Mouse (Mus musculus): ENCODE data around the gene Serinc3. TPM values are rescaled to one million over a fixed set of nuclear protein-coding genes. Genes with fewer than 3 reads are reported as not detected.

The Serinc3 gene
- polyA plus RNA-seq, 1 experiment from 2014 or later: 380 TPM

DNA sequence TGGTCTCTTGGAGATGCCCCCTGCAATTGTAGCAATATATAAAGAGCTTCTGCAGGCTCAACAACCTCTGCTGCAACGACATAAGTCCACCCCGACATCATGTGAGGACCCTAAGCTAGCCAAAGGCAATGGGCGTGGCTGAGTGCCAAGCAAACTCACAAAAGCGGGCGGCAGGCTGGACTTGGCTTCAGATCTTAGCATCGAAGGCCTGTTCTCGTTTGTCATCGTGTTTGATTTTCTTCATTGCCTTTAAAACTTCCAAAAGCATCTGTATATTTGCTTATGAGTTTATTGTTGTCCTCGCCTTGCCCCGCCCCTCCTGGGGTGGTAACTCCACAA lies 60.9 kb downstream of the Serinc3 start:
- H3K27ac ChIP-seq: no peak overlapping the region
- no peaks in the 10 kb centered on the region for H3K36me3 ChIP-seq (ENCODE audit: inconsistent target)
- WGBS (ENCODE audit: missing documents): 81% methylated on average over 10 of the region's 10 CpGs
- no peaks in the 10 kb centered on the region for H3K79me2 ChIP-seq (ENCODE audit: inconsistent target)
- no peak overlapping the region for H3K4me3 ChIP-seq (ENCODE audit: inconsistent target)

DNA sequence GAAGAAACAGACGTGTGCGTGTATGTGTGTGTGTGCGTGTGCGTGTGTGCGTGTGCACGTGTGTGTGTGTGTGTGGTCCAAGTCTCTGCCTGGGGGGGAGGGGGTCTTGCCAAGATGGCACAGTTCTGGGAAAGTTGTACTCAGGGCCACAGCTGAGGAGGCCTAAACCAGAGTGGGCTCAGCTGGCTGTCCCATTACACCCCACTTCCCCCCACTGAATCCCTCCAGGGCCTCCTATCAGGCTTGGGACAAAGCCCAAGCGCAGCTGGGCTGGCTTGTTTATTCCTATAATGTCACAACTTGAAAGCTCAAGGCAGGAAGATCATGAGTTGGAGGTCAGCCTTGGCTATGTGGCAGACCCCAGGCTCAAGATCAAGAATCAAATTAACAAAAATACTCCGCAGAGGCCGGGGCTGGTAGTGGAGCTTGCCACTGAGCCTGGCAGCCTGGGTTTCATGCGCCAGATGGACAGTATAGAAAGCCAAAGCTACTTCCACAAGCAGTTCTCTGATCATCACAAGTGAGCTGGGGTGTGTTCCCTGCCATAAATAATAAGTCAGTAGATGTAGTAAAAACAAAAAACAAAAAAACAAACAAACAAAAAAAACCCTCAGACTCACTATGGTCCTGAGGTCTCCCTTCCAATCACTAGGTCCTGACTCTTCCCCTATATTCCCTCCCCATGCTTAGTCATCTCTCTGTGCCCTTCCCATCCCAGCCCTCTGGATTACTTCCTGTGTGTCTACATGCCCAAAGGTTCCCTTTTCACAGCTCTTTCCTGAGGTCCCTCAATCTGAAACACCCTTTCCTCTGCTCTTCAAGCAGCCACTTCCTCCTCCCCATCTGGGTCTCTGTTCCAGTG lies 61.5 kb downstream of the Serinc3 start:
- Histone ChIP-seq H3K79me2 (ENCODE audit: inconsistent target) (no peaks in the 10 kb centered on the region), H3K27ac (no peak overlapping the region; the same call in 1 of the 2 replicates), H3K4me3 (ENCODE audit: inconsistent target) (no peak overlapping the region), H3K36me3 (ENCODE audit: inconsistent target) (no peaks in the 10 kb centered on the region)
- 97% methylated on average over 10 of the region's 10 CpGs for WGBS (ENCODE audit: missing documents)

DNA sequence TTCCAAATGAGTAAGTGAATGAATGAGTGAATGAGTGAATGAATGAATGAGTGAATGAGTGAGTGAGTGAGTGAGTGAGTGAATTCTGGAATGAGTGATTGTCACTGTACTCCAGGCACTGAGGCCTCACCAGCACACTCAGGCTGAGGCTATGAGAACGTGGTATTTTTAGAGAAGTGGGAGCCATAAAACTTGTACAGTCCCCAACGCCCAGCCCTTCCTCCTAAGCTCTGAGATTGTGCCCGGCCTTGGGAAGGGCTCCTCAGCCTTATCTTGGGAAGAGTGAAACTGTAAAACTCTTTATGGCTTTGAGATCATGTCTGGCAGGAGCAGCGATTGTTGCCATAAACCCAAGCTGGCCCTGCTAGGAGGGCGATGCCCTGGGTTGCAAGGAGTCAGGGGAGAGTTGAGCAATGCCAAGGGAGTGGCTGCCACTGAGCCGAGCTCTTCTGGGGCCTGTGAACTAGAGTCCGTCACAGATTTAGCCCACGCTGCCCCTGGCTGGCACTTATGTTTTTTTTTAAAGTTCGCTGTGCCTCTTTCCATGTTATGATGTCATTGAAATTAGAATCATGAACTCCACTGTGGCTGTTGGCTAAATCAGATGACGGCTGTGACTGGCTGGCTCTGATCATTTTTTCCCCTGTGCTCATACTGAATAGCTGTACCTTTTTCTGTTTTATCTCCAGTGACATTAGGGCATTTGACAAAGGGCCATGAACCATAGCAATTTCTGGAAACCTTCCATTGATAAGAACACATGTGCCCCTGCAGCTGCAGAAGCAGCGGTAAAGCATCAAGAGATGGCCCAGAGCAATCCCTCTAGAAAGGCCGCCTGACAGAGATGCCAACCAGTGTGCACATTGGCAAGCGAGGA lies 64.6 kb downstream of the Serinc3 start:
- H3K36me3 ChIP-seq (ENCODE audit: inconsistent target): no peaks in the 10 kb centered on the region
- H3K27ac ChIP-seq: peak overlapping the region; percentile 15; the same call in 1 of the 2 replicates
- WGBS (ENCODE audit: missing documents): 52% methylated on average over 12 of the region's 13 CpGs
- no peak overlapping the region for H3K4me3 ChIP-seq (ENCODE audit: inconsistent target)
- H3K79me2 ChIP-seq (ENCODE audit: inconsistent target): no peaks in the 10 kb centered on the region

DNA sequence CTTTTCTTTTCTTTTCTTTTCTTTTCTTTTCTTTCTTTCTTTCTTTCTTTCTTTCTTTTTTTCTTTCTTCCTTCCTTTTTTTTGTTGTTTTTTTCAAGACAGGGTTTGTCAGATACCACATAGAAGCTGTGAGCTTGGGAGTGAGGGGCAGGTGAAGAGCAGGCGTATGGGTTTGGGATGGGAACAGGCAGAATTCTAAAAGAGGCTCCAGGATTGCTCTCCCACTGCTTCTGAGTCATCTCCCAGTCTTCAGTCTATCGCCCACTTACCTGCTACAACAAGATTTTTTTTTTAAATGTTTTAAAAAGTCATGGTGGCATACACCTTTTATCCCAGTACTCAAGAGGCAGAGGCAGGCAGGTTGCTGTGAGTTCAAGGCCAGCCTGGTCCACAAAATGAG lies 66.9 kb downstream of the Serinc3 start:
- WGBS (ENCODE audit: missing documents): 94% methylated on average over 2 of the region's 2 CpGs
- H3K27ac ChIP-seq: no peak overlapping the region
- H3K79me2 ChIP-seq (ENCODE audit: inconsistent target): no peaks in the 10 kb centered on the region
- no peaks in the 10 kb centered on the region for H3K36me3 ChIP-seq (ENCODE audit: inconsistent target)
- H3K4me3 ChIP-seq (ENCODE audit: inconsistent target): no peak overlapping the region

DNA sequence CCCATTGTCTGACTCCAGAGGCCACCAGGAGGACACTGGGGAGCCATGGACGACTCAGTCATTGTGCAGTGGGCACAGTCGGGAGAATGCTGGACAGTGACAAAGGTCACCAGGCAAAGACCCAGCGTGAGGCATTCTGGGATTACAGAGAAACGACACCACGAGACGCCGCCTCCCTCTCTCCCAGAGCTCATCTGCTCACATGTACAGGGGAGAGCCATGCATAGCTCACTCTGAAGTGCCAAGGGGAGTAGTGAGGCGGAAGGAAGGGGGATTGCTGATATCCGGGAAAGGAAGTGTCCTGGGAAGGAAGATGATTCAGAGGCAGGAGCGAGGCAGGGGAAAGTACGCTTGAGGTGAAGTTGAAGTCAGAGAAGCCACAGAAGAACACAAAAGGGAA lies 69.7 kb downstream of the Serinc3 start:
- WGBS (ENCODE audit: missing documents): 28% methylated on average over 11 of the region's 11 CpGs
- Histone ChIP-seq H3K27ac (no peak overlapping the region), H3K4me3 (ENCODE audit: inconsistent target) (peak overlapping the region; percentile 5; the same call in 1 of the 2 replicates), H3K79me2 (ENCODE audit: inconsistent target) (no peaks in the 10 kb centered on the region), H3K36me3 (ENCODE audit: inconsistent target) (no peaks in the 10 kb centered on the region)

DNA sequence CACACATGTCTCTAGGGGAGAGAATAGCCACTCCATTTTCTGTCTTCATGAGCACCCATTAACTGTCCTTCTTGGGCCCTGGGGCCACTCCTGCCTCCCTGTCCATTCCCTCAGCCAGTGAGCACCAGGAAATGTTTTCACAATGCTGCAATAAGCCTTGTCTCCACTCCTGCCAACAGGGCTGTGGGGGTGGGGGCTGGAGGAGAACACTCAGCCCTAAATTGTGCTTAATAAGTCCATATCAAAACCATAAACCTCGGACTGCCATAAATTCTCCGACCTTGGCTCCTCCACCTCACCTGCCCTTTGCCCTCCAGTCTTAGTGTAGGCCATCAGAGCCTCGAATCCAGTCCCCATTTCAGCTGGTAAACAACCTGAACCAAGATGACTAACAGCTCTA lies 70.6 kb downstream of the Serinc3 start:
- Histone ChIP-seq H3K79me2 (ENCODE audit: inconsistent target) (no peaks in the 10 kb centered on the region), H3K36me3 (ENCODE audit: inconsistent target) (no peaks in the 10 kb centered on the region), H3K4me3 (ENCODE audit: inconsistent target) (no peak overlapping the region), H3K27ac (no peak overlapping the region)
- WGBS (ENCODE audit: missing documents): 90% methylated on average over 2 of the region's 3 CpGs

Other genes starting within 250 kb of the Serinc3 start
- gene Jph2, start 247.1 kb downstream of the Serinc3 start, polyA plus RNA-seq (2018): not detected in 3 replicates
- gene Oser1, start 220.4 kb downstream of the Serinc3 start, polyA plus RNA-seq (2018): 49.3 to 58.0 TPM (median 55.1 TPM) in 3 replicates
- gene Gdap1l1, start 206.7 kb downstream of the Serinc3 start, polyA plus RNA-seq (2018): 0.63 to 2.4 TPM (median 1.1 TPM) in 3 replicates
- gene Fitm2, start 172.5 kb downstream of the Serinc3 start, polyA plus RNA-seq (2018): 1.3 to 3.6 TPM (median 2.1 TPM) in 3 replicates
- not detected in 3 replicates for gene R3hdml, start 152.8 kb downstream of the Serinc3 start, polyA plus RNA-seq (2018)
- gene Hnf4a, start 138.3 kb downstream of the Serinc3 start, polyA plus RNA-seq (2018): not detected in 3 replicates
- gene Ttpal, start 42.8 kb downstream of the Serinc3 start, polyA plus RNA-seq (2018): 8.8 to 17.3 TPM (median 13.7 TPM) in 3 replicates
- gene Pkig, start 13.3 kb upstream of the Serinc3 start, polyA plus RNA-seq (2018): 39.4 to 69.2 TPM (median 46.2 TPM) in 3 replicates
- gene Ada, start 105.1 kb upstream of the Serinc3 start, polyA plus RNA-seq (2018): 2.6 to 5.6 TPM (median 3.4 TPM) in 3 replicates
- gene Ccn5, start 175.7 kb upstream of the Serinc3 start, polyA plus RNA-seq (2018): not detected in 3 replicates
- not detected in 3 replicates for gene Kcnk15, start 208.5 kb upstream of the Serinc3 start, polyA plus RNA-seq (2018)

Measured in macrophage (primary cell).